ENCODE assay signal across 24 mouse cellular contexts in genomic region chr2:61361394-61361793, GRCm38 (mm10).
DNase-seq lines count a peak whose midpoint lies in the region; ATAC-seq and TF ChIP-seq lines count a peak whose summit lies in the region.
"Had no signal": no experiment of that assay in that cellular context is flagged by ENCODE, and none has a peak within 500 bp of the region (broad histone marks: within the 10 kb centered on the region; RNA-seq: fewer than 3 reads in every experiment).

No protein-coding gene starts in this region.

- H3K9me3 ChIP-seq in kidney, embryonic 15.5 days (replicated peaks), result no peaks in the 10 kb centered on the region
- H3K9me3 ChIP-seq in kidney, embryonic 16.5 days (ENCODE audit: low read length), result 0 out of 2 replicates have a peak, but pooled peaks cover 3% of the 10 kb centered on the region
- H3K9me3 ChIP-seq in liver, postnatal 0 days (ENCODE audit: low read length), result no peaks in the 10 kb centered on the region
- H3K9me3 ChIP-seq in liver, embryonic 12.5 days (replicated peaks), result no peaks in the 10 kb centered on the region
- H3K9me3 ChIP-seq: embryonic facial prominence, embryonic 10.5 days; embryonic facial prominence, embryonic 12.5 days; forebrain, embryonic 13.5 days; forebrain, embryonic 15.5 days; G1E had no signal

- TF ChIP-seq POLR2A in kidney, adult 2 months (IDR thresholded peaks at IDR 0.05; ENCODE audit: low read depth, low read length), result no peak

- H3K27ac ChIP-seq in kidney, adult 2 months (ENCODE audit: insufficient read depth, low read depth, low read length), result no peak overlapping the region
- no peak overlapping the region for H3K27ac ChIP-seq in kidney, embryonic 15.5 days
- H3K27ac ChIP-seq in kidney, embryonic 16.5 days (ENCODE audit: low read length), result no peak overlapping the region
- H3K27ac ChIP-seq in liver, postnatal 0 days (ENCODE audit: low read depth), result no peak overlapping the region
- H3K27ac ChIP-seq in liver, embryonic 12.5 days, result no peak overlapping the region
- H3K27ac ChIP-seq: embryonic facial prominence, embryonic 10.5 days; embryonic facial prominence, embryonic 12.5 days; forebrain, embryonic 13.5 days; forebrain, embryonic 15.5 days had no signal

- H3K36me3 ChIP-seq in kidney, adult 2 months (ENCODE audit: control insufficient read depth, insufficient read depth, low read length), result no peaks in the 10 kb centered on the region
- no peaks in the 10 kb centered on the region for H3K36me3 ChIP-seq in kidney, embryonic 15.5 days
- H3K36me3 ChIP-seq in kidney, embryonic 16.5 days (ENCODE audit: insufficient read depth, low read length), result no peaks in the 10 kb centered on the region
- no peaks in the 10 kb centered on the region for H3K36me3 ChIP-seq in liver, postnatal 0 days (replicated peaks; ENCODE audit: insufficient read depth, low read length)
- no peaks in the 10 kb centered on the region for H3K36me3 ChIP-seq in liver, embryonic 12.5 days
- H3K36me3 ChIP-seq: embryonic facial prominence, embryonic 10.5 days; embryonic facial prominence, embryonic 12.5 days; forebrain, embryonic 15.5 days; G1E had no signal

- no peak overlapping the region for H3K4me2 ChIP-seq in kidney, embryonic 15.5 days
- H3K4me2 ChIP-seq in kidney, embryonic 16.5 days (replicated peaks; ENCODE audit: low read depth, low read length), result no peak overlapping the region
- no peak overlapping the region for H3K4me2 ChIP-seq in liver, postnatal 0 days (ENCODE audit: low read depth, low read length)
- no peak overlapping the region for H3K4me2 ChIP-seq in liver, embryonic 12.5 days
- H3K4me2 ChIP-seq: embryonic facial prominence, embryonic 12.5 days; forebrain, embryonic 13.5 days; forebrain, embryonic 15.5 days had no signal

- no peak for TF ChIP-seq CTCF in kidney, adult 2 months (conservative IDR thresholded peaks at IDR 0.05; ENCODE audit: insufficient read depth, insufficient read length, low read depth, low read length)
- no peak for TF ChIP-seq CTCF in liver, postnatal 0 days (IDR thresholded peaks at IDR 0.05; ENCODE audit: low read depth)

- H3K9ac ChIP-seq in kidney, embryonic 15.5 days, result no peak overlapping the region
- no peak overlapping the region for H3K9ac ChIP-seq in kidney, embryonic 16.5 days (replicated peaks; ENCODE audit: low read length)
- H3K9ac ChIP-seq in liver, postnatal 0 days (replicated peaks), result no peak overlapping the region
- H3K9ac ChIP-seq in liver, embryonic 12.5 days, result no peak overlapping the region
- H3K9ac ChIP-seq: embryonic facial prominence, embryonic 12.5 days; forebrain, embryonic 13.5 days; forebrain, embryonic 15.5 days had no signal

- no peak for ATAC-seq in kidney, embryonic 15.5 days (replicated peaks; ENCODE audit: low FRiP score)
- ATAC-seq in kidney, embryonic 16.5 days (ENCODE audit: low FRiP score, low TSS enrichment), result no peak
- ATAC-seq in liver, postnatal 0 days, result peak; percentile 66; the same call in 1 of the 2 replicates
- no peak for ATAC-seq in liver, embryonic 12.5 days
- ATAC-seq: activated CD4-positive, CD25-positive, alpha-beta regulatory T cell, adult 4 months; CD4-positive, CD25-positive, alpha-beta regulatory T cell, adult 4 months; forebrain, embryonic 13.5 days; forebrain, embryonic 15.5 days; Patski had no signal

- no peak for TF ChIP-seq EP300 in liver, postnatal 0 days (IDR thresholded peaks at IDR 0.05; ENCODE audit: low read depth)

- H3K4me1 ChIP-seq in kidney, adult 2 months (ENCODE audit: control insufficient read depth, insufficient read depth, low read length), result no peaks in the 10 kb centered on the region; the same call in 1 of the 2 replicates
- no peaks in the 10 kb centered on the region for H3K4me1 ChIP-seq in kidney, embryonic 15.5 days
- no peaks in the 10 kb centered on the region for H3K4me1 ChIP-seq in kidney, embryonic 16.5 days (ENCODE audit: insufficient read depth, low read length)
- H3K4me1 ChIP-seq in liver, postnatal 0 days (ENCODE audit: insufficient read depth), result no peaks in the 10 kb centered on the region
- H3K4me1 ChIP-seq in liver, embryonic 12.5 days, result no peaks in the 10 kb centered on the region
- H3K4me1 ChIP-seq: embryonic facial prominence, embryonic 10.5 days; embryonic facial prominence, embryonic 12.5 days; forebrain, embryonic 13.5 days; forebrain, embryonic 15.5 days had no signal

- WGBS in kidney, adult 2 months, result 51% methylated on average over 2 of the region's 2 CpGs
- 87% methylated on average over 2 of the region's 2 CpGs for WGBS in kidney, embryonic 15.5 days
- 83% methylated on average over 2 of the region's 2 CpGs for WGBS in kidney, embryonic 16.5 days
- WGBS in liver, postnatal 0 days (ENCODE audit: insufficient replicate concordance), result 53% methylated on average over 2 of the region's 2 CpGs
- 55% methylated on average over 2 of the region's 2 CpGs for WGBS in liver, embryonic 12.5 days (ENCODE audit: insufficient replicate concordance)

- DNase-seq in kidney, adult 2 months, result peak; percentile 34
- DNase-seq in kidney, adult 9 months, result peak; percentile 30
- no peak for DNase-seq in liver, postnatal 0 days
- DNase-seq: adrenal gland, adult 8-10 months; adrenal gland, postnatal 14 days; adrenal gland, postnatal 36 days; B cell, adult 2 months; cerebellum, adult 11-12 months; cerebellum, adult 2 months; cerebellum, adult 9-10 months; cerebellum, postnatal 10 days; cerebellum, postnatal 25 days had no signal

- H3K4me3 ChIP-seq in kidney, adult 2 months (ENCODE audit: insufficient read depth, low read depth, low read length), result no peak overlapping the region
- H3K4me3 ChIP-seq in kidney, embryonic 15.5 days (replicated peaks), result no peak overlapping the region
- no peak overlapping the region for H3K4me3 ChIP-seq in kidney, embryonic 16.5 days (ENCODE audit: low read length)
- H3K4me3 ChIP-seq in liver, postnatal 0 days (ENCODE audit: low read depth, low read length), result no peak overlapping the region
- no peak overlapping the region for H3K4me3 ChIP-seq in liver, embryonic 12.5 days
- H3K4me3 ChIP-seq: embryonic facial prominence, embryonic 10.5 days; embryonic facial prominence, embryonic 12.5 days; forebrain, embryonic 13.5 days; forebrain, embryonic 15.5 days had no signal

- H3K27me3 ChIP-seq in kidney, adult 2 months (replicated peaks; ENCODE audit: control insufficient read depth, insufficient read depth, low read length), result no peaks in the 10 kb centered on the region
- no peaks in the 10 kb centered on the region for H3K27me3 ChIP-seq in kidney, embryonic 15.5 days
- no peaks in the 10 kb centered on the region for H3K27me3 ChIP-seq in kidney, embryonic 16.5 days (ENCODE audit: insufficient read depth, low read length)
- no peaks in the 10 kb centered on the region for H3K27me3 ChIP-seq in liver, postnatal 0 days (ENCODE audit: insufficient read depth, low read length)
- no peaks in the 10 kb centered on the region for H3K27me3 ChIP-seq in liver, embryonic 12.5 days (replicated peaks)
- H3K27me3 ChIP-seq: CH12.LX; embryonic facial prominence, embryonic 12.5 days; forebrain, embryonic 13.5 days; forebrain, embryonic 15.5 days; Patski had no signal
